Mouse (Mus musculus): Measurements from ENCODE around the gene N4bp2.

The N4bp2 gene

GRCm38 (mm10) chr5:65827102-65827501 is 63.8 kb downstream of the N4bp2 start:
- DNase-seq (ENCODE audit: low spot score in 2 of 2), result no peak

DNA sequence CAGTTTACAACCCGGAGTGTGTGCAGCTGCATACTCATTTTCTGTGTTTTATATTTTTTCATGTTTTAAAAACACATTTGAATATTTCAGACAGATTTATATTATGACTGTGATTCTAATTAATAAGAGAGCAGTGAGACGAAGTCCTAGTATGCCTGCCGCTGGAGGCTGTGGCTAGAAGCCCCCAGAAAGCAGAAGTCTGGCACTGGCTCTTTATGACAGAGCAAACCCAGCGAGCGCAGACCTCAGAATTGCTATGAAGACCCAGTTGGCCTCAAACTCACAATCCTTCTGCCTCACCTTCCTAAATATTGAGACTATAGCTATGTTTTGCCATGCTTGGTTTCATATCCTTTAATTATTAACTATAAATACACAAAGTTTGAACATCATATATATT is 64.9 kb downstream of the N4bp2 start:
- DNase-seq (ENCODE audit: low spot score in 2 of 2), result no peak

DNA sequence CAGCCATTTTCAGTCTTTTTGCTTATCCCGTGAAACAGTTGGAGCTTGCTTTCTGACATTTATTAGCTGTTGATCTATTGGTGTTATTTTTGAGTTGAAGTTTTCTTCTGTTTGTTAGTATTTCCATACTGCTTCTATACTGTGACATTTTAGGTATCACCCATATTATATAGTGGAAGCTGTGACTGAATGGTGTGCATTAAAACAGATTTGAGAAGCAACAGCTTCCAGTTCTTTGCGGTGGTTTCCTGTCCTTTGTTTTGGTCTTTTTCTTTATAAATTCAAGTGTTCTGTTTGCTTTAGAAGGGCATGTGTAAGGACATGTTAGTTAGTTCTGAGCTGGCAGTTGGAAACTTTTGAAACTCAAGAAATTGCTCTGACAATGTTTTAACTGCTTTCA is 65.7 kb downstream of the N4bp2 start:
- no peak for DNase-seq (ENCODE audit: low spot score in 2 of 2)

DNA sequence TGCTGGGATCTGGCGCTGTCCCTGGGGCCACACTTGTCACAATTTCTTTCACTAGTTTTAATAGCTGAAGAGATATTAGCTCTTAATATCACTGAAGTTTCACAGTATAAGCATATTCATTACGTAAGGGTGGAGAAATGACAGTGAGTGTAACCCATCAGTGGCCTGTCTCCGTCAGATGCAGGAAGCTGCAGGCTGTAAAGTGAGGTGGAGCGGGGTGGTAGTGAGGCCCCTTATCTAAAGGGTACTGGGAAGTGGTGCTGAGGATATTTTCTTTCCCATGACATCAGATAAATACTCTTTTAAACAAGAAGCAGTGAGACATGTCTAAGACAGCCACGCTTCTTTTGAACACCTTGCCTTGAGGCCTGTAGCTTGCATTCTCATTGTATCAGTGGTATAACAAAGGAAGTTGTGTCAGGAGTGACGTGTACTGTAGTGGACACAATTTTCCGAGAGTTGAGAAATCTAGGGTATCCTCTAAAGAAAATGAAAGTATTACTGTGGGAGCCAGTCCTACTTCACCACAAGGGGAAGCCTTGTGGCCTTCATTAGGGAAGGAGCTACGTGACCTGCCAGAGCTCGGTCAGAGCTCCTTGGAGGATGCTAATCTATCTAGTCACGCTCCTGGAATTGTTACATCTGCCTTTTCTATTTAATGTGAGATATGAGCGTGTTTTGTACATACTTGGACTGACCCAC is 68.7 kb downstream of the N4bp2 start:
- DNase-seq (ENCODE audit: low spot score in 2 of 2), result no peak

- DNase-seq (ENCODE audit: low spot score in 2 of 2), result no peak
These were observed 69.8 kb downstream of the N4bp2 start for GRCm38 (mm10) chr5:65833092-65833491.

DNA sequence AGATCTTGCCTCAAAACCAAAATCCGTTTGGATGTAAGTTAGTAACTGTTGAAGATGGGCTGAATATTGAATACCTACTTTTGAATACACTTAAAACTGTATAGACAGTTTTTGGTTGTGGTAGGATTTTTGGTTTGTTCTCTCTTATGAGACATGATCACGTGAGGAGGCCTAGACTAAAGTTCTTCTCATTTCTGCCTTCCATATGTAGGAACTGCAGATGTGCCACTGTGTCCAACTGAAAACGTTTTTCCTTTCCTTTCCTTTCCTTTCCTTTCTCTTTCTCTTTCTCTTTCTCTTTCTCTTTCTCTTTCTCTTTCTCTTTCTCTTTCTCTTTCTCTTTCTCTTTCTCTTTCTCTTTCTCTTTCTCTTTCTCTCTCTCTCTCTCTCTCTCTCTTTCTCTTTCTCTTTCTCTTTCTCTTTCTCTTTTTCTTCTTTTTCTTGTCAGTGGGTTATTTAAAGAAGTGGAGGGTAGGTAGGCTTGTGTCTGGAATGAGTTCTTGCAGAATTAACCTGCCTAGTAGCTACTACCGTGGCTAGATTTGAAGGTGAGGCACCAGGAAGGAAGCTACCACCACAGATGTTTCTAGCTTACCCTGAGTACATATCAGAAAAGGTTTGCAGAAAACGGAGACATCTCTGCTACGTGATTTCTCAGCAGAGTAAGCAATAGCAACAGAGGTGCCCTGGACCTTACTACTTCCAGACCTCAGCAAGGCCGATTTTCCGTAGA is 70.6 kb downstream of the N4bp2 start:
- no peak for DNase-seq (ENCODE audit: low spot score in 2 of 2)

DNA sequence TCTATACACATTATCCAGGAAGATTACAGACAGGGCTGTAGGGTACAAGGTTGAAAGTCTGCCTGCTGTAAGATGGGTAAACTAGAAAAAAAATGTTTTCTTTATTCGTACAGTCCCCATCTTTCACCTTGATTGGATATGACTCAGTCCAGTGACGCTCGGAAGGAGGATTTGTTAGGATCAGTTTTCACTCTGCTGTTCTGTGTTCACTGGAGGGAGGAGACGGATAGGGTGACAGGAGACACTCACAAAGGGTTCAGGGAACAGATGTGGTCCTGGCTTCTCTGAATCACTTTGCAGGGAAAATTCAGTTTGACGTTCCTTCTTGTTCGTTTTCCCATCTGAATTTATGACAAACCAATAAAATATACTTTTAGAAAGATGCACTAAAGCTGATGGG is 74.7 kb downstream of the N4bp2 start:
- DNase-seq (ENCODE audit: low spot score in 2 of 2), result no peak

DNA sequence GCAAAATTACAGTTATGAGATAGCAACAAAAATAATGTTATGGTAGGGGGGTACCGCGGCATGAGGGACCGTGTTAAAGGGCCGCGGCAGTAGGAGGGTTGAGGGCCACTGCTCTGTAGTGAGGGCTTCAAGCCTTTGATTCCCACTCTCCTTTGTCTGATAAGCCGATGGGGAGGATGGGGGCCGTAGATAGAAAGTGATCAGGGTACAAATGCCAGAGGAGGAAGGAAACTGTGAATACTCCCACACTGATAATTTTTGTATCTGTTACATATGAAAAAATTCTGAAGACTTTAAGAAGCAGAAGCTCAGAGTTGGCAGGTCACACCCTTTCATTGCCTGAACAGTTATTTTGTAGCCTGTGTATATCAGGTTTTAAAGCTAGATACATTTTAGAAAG is 79.6 kb downstream of the N4bp2 start:
- no peak for DNase-seq (ENCODE audit: low spot score in 2 of 2)

DNA sequence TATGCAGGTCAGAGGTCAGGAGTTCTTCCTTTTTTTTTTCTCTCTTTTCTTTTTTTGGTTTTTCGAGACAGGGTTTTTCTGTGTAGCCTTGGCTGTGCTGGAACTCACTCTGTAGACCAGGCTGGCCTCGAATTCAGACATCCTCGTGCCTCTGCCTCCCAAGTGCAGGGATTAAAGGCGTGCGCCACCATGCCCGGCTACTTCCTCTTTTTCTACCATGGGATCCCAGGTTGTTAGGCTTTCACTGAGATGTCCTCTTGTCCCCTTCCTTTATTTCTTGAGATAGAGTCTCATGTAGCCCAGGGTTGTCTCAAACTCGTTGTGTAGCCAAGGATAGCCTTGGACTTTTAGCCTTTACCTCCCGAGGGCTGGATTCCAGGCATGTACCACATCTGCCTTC is 83.2 kb downstream of the N4bp2 start:
- no peak for DNase-seq (ENCODE audit: low spot score in 2 of 2)

DNA sequence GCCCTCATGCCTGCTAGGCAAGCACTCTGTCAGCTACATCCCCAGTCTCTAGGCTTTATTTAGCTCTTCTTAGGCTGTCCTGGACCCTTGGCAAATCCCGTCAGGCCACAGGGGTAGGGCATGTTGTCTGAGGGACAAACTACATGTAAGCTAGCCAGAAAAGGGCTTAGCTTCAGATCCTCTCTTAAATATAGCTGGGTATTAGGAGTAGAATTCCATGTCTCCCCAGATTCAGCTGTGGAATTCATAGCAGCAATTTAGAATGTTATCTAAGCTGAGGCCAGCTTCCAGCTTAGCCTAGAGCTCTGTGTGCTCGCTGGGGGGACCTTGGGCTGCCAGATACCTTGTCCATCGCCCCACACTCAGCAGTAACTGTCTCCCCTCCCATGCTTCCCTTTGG is 83.6 kb downstream of the N4bp2 start:
- no peak for DNase-seq (ENCODE audit: low spot score in 2 of 2)

GRCm38 (mm10) chr5:65847656-65848055 is 84.3 kb downstream of the N4bp2 start:
- no peak for DNase-seq (ENCODE audit: low spot score in 2 of 2)

- peak in 1 of 2 experiments; percentile 57 for DNase-seq (ENCODE audit: low spot score in 2 of 2)
These were observed 87.4 kb downstream of the N4bp2 start for GRCm38 (mm10) chr5:65850765-65851164.

- no peak for DNase-seq (ENCODE audit: low spot score in 2 of 2)
These were observed 91.5 kb downstream of the N4bp2 start for GRCm38 (mm10) chr5:65854786-65855191.

- DNase-seq (ENCODE audit: low spot score in 2 of 2), result no peak
These were observed 92.2 kb downstream of the N4bp2 start for GRCm38 (mm10) chr5:65855571-65855970.

DNA sequence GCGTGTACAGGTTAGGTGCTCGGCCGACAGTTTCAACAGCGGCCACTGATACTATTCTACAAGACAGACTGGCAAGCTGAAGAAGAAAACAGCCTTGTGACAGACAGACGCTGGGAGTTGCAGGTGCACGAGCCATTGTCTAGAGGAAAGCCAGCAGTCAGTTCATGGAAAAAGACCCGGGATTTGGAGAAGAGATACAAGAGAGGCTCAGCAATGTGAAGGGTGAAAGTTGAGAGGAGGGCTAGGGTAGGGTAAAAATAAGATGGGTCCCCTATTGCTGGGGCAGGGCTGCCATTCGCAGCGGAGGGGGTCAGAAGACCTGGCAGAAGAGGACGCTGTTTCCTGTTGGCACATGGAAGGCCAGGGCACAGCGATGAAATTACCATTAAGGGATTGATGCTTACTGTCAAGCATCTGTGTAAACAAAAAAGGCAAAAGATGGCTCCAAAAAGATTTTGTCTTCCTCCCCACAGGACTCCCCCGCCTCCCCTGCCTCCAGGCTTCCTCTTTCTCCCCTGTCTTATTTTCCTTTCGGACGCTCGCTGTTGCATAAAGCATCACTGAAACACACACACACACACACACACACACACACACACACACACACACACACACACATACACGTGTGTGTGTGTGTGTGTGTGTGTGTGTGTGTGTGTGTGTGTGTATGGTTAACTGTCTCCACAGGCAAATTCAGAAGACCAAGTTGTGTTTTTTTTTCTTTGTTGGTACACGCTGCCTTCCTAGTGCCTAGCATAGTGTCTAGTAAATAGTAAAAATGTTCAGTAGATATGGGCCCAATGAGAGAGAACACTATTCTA is 93.5 kb downstream of the N4bp2 start:
- no peak for DNase-seq (ENCODE audit: low spot score in 2 of 2)

GRCm38 (mm10) chr5:65857935-65858334 is 94.6 kb downstream of the N4bp2 start:
- DNase-seq (ENCODE audit: low spot score in 2 of 2), result peak in 1 of 2 experiments; percentile 39

DNA sequence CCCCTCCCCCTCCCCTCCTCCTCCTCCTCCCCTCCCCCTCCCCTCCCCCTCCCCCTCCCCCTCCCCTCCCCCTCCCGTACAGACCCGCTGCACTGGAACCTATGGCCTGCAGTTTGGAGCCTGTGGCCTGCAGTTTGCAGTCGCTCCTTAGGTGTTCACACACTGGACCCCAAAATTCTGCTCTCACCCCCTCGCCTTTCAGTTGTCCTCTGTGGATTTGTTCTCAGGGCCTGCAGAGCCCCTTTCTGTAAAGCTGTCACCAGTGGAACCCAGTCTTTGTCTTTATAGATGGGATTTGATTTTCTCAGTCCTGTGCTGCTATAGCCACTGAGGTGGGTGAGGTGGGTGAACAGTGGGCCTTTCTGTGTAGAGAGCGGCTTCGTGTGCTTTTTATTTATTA is 95.0 kb downstream of the N4bp2 start:
- no peak for DNase-seq (ENCODE audit: low spot score in 2 of 2)

GRCm38 (mm10) chr5:65858898-65859297 is 95.6 kb downstream of the N4bp2 start:
- DNase-seq (ENCODE audit: low spot score in 2 of 2), result no peak

GRCm38 (mm10) chr5:65859396-65859795 is 96.1 kb downstream of the N4bp2 start:
- DNase-seq (ENCODE audit: low spot score in 2 of 2), result no peak

- peak in 1 of 2 experiments; percentile 36 for DNase-seq (ENCODE audit: low spot score in 2 of 2)
These were observed 97.1 kb downstream of the N4bp2 start for GRCm38 (mm10) chr5:65860281-65861000.

DNA sequence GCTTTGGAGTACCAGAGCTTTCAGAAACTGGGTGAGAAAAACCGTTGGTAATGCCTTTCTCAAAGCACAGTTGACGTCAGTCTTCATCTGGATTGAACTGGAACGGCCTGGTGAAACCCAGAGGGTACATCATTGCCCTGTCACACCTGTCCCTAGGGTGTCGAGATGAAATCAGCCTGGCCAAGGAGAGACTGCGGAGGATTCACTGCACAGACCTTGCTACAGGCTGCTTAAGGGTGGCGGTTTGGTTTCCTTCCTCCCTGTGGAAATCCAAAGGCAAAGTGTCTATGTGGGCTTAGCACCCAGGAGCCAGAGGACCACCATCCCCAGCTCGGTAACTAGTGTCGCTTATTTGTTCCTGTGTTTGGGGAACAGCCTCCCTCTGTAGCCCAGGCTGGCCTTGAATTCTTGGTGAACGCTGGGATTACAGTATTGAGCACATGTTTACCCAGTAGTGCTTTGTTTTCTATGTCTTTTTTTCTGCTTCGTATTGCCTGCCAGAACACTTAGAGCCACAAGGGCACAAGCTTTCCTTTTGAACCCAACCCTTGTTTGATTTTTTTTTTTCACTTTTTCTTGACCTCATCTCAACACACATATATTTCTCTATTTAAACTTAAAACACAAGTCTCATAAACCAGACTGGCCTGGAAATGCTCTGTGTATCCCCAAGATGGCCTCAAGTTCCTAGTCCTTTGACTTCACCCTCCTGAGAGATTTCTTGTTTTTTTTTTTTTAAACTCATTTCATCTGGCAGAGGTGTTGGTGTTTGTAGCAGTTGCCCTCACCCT is 98.0 kb downstream of the N4bp2 start, which contains the start of gene Rhoh:
Gene Rhoh, plus strand, starts transcription at position 60 of the 791 bp plus-strand sequence.
- DNase-seq (ENCODE audit: low spot score in 2 of 2), result peak in 1 of 2 experiments; percentile 34
